Mouse (Mus musculus): ENCODE data around the gene Gm10643.

Gene Gm10643

GRCm38 (mm10) chr8:84065037-84065436 is at the start of gene Gm10643:
Gene Gm10643 (minus strand): TSS chr8:84065137.
- no peak for DNase-seq

GRCm38 (mm10) chr8:84106216-84107040 is 41.5 kb upstream of the Gm10643 start:
- no peak for DNase-seq

DNA sequence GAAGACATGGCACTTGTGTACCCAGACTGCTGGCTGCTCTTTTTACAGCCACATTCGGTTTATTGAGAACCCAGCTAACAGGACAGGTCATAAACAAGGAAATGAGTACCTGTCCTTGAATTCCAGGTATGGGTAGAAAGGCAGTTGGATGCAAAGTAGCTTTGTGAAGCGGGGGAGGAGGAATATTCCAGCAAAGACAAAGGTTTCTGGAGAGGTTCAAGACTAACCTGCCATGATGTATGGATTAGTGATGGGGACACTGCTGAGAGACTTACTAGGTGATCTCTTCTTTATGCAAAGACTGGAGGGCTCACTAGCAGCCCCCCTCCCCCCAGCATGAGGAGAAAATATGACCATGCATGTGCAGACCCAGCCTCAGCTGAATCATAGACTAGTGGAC is 40.7 kb upstream of the Gm10643 start:
- DNase-seq, result no peak

- DNase-seq, result peak; percentile 98
Observed at GRCm38 (mm10) chr8:84104697-84105609, 40.0 kb upstream of the Gm10643 start, which contains the start of gene Dcaf15. Gene Dcaf15 (minus strand): TSS chr8:84104768.

DNA sequence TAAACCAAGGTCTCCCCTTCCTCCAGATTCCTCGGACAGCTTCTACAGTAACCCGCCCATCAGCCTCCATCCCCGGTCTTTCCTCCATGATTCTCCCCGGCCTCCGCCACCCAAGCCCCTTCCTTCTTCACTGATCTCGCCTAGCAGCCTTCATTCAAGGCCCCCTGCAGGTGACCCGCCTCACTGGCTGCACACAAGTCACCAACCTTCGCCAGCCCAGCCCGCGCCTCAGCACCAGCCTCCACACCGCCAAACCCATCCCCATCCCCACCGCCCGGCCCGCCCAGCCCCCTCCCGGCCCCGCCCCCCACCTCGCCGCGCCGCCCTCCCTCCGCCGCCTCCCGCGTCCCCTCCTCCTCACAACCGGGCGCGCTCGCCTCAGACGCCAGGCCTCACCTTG is 39.3 kb upstream of the Gm10643 start:
- peak; percentile 83 for DNase-seq

DNA sequence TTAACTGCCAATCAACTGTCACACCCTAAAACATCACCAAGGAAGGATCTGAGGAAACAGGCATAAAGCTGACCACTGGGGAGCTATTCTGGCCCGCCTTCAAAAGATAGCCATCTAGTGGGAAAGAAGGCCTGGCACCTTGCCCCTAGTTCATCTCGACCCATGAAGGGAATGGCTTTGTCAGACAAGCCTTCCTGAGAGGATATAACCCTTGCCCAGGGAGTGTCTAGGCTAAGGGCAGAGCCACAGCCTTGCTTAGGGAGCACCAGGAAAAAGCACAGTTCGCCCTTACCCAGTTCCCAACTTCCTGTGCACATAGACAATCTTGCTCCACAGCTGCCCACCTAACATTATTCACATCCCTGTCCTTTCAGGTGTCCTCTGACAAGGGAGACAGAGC is 38.7 kb upstream of the Gm10643 start:
- no peak for DNase-seq

DNA sequence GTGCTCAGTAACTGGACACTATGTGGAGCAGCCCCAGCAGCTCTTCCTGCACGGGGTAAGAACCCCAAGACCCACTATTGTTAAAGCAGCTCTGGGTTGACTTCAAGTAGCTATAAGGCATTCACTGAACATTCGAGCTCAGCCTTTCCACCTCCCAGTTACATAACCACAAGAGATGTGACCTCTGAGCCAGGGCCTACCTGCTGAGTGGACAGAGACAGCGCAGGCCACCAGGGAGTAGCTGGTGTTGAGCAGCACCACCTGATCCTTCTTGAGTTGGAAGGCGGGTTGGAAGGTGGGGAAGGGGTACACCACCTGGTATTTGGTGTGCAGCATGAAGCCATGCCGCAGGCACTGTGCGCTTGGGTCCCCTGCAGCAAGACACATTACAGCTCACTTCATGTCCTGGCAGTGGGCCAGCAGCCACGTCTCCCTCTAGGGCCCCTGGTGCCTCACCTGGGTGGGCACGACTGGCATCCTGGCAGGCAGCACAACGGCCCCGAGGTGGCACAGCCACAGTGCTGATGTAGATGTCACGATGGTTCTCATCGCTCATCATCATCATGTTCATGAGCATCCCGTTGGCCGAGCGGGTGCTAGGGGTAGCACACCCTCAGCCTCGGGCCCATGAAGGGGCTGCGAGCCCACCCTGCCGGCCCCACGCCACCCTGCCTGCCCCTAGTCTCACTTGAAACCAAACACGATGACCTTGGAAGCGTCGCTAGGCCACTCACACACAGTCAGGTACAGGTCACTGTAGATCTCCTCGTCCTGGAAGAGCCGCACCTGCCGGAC is 36.7 kb upstream of the Gm10643 start:
- DNase-seq, result no peak

- no peak for DNase-seq
Observed at GRCm38 (mm10) chr8:84098376-84098775, 33.4 kb upstream of the Gm10643 start.

GRCm38 (mm10) chr8:84096061-84096460 is 31.1 kb upstream of the Gm10643 start:
- no peak for DNase-seq

- no peak for DNase-seq
Observed at GRCm38 (mm10) chr8:84090585-84090984, 25.6 kb upstream of the Gm10643 start.

DNA sequence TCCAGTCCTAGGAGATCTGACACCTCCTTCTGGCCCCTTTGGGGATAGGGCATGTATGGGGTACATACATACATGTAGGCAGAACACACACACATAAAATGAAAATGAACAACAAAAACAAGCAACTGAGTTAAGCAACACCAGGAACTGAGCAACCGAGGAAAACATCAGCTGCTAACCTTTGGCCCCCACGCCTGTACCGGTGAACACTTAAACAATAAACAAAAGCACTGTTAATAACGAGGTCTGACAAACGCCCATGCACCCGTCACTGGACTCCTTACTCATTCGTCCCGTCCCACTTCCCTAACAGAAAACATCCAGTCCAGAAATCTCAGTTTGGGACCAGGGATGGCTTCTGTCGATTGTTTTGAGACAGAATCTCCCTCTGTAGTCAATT is 24.3 kb upstream of the Gm10643 start:
- DNase-seq, result no peak

GRCm38 (mm10) chr8:84087821-84088220 is 22.9 kb upstream of the Gm10643 start:
- no peak for DNase-seq

GRCm38 (mm10) chr8:84087156-84087555 is 22.2 kb upstream of the Gm10643 start:
- no peak for DNase-seq

GRCm38 (mm10) chr8:84084341-84085115 is 19.6 kb upstream of the Gm10643 start:
- DNase-seq, result no peak

DNA sequence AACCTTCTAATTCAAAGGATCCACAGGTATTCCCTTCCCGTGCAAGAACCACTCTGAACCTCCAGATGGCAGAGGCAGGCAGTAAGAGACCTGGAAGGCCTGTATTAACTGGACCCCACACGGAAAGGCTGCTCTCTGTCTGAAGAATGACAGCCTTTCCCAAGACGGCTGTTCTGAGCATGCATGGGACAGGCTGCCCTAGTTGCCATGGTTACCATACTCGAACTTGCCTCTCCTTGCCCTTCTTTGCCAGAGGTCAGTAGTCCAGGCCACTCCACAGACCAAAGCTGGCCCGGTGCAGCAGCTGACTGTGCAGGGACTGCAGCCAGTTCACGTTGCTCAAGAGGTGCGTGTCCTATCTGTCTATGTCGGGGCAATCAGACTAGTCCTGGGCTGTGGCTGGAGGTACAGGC is 18.9 kb upstream of the Gm10643 start:
- DNase-seq, result peak; percentile 30

GRCm38 (mm10) chr8:84079206-84079605 is 14.3 kb upstream of the Gm10643 start:
- DNase-seq, result no peak

GRCm38 (mm10) chr8:84076849-84077248 is 11.9 kb upstream of the Gm10643 start:
- DNase-seq, result no peak

DNA sequence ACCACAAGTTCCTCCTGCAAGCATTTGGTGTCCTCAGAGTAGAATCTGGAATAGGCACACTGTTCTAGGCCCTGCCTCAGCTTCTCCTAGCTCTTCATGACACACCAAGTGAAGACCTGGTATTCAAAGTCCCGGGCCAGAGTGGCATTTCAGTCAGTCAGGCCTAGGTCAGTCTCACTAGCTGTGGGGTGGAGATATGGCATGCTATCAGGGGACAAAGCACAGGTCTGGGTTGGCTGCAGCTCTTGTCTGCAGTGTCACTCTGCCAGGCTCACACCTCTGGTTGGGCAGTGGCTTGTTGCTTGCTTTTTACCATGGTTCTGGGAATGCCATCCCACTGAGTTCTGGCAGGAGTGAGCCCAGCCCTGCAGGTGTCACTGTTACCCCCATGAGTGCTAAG is 11.5 kb upstream of the Gm10643 start:
- DNase-seq, result no peak

- no peak for DNase-seq
Observed at GRCm38 (mm10) chr8:84073230-84073976, 8.5 kb upstream of the Gm10643 start.

- no peak for DNase-seq
Observed at GRCm38 (mm10) chr8:84072321-84072720, 7.4 kb upstream of the Gm10643 start.

DNA sequence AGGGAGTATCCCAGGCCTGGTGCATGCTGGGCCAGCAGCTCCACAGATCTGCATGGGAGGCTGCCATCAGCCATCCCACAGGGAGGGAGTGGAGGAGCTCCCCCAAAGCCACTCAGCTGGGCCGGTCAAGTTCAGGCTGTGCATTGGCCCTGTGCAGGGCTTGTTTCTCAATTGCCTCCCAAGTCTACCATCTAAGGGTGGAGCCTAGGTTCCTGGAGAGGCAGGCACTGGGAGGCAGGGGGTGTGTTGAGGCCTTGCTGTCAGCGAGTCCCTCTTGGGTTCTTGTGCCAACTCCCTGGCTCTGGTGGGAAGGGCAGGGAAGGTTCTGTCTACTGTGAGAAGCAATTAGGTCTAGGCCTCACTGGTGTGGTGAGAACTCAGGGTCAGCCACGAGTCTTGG is 7.0 kb upstream of the Gm10643 start:
- no peak for DNase-seq

All from liver (tissue).